Mouse (Mus musculus) forebrain, embryonic 16.5 days (tissue): ENCODE results near the gene Vamp3. TPM values are rescaled to one million over a fixed set of nuclear protein-coding genes. Genes with fewer than 3 reads are reported as not detected.

Experiments
- ATAC-seq: fragments of 200-750 bp; cut with Nextera tagmentation; 2 replicates; pipeline ENCODE4 v1.8.0; 2017; ENCODE audit warnings: mild to moderate bottlenecking, moderate library complexity
- H3K27ac ChIP-seq: fragments of 300-500 bp; sonication (generic); 2 replicates; pipeline ENCODE4 v1.5.1; 2014; ENCODE audit warnings: low read length, control low read depth
- H3K27me3 ChIP-seq: fragments of 300-500 bp; sonication (generic); replicated peaks from 2 replicates; pipeline ENCODE4 v1.6.1; 2014; ENCODE audit warnings: low read length; ENCODE audit not compliant: control insufficient read depth, insufficient read depth
- H3K36me3 ChIP-seq: fragments of 300-500 bp; sonication (generic); 2 replicates; pipeline ENCODE4 v1.6.1; 2014; ENCODE audit not compliant: control insufficient read depth, insufficient read depth
- H3K4me1 ChIP-seq: fragments of 300-500 bp; sonication (generic); replicated peaks from 2 replicates; pipeline ENCODE4 v1.6.1; 2014; ENCODE audit warnings: low read length; ENCODE audit not compliant: control insufficient read depth, insufficient read depth
- H3K4me2 ChIP-seq: fragments of 300-500 bp; sonication (generic); 2 replicates; pipeline ENCODE4 v1.6.1; 2014; ENCODE audit warnings: mild to moderate bottlenecking, low read length, control low read depth
- H3K4me3 ChIP-seq: fragments of 300-500 bp; sonication (generic); replicated peaks from 2 replicates; pipeline ENCODE4 v1.5.1; 2014; ENCODE audit warnings: mild to moderate bottlenecking, low read length, control low read depth
- H3K9ac ChIP-seq: fragments of 300-500 bp; sonication (generic); replicated peaks from 2 replicates; pipeline ENCODE4 v1.6.1; 2014; ENCODE audit warnings: low read depth, low read length, control low read depth
- H3K9me3 ChIP-seq: fragments of 300-500 bp; sonication (generic); 2 replicates; pipeline ENCODE4 v1.6.1; 2016; ENCODE audit warnings: low read length; ENCODE audit not compliant: control insufficient read depth
- WGBS: fragments of 180-500 bp; shearing (Covaris S2); extraction: QIAGEN DNeasy Blood & Tissue Kit; methylation state at CpG from one replicate; pipeline ENCODE4 v1.1.7; 2014; 5-methylcytosine and 5-hydroxymethylcytosine counted together
- polyA plus RNA-seq: library from polyadenylated mRNA; unstranded; fragments of >200 nt; fragmentation: Nextera tagmentation; extraction: Ambion mirVana; gene quantifications from 2 replicates; pipeline ENCODE4 v1.2.1, GENCODE M21; 2015

Vamp3 gene
- polyA plus RNA-seq, 1 experiment from 2014 or later, result 62.7 TPM

DNA sequence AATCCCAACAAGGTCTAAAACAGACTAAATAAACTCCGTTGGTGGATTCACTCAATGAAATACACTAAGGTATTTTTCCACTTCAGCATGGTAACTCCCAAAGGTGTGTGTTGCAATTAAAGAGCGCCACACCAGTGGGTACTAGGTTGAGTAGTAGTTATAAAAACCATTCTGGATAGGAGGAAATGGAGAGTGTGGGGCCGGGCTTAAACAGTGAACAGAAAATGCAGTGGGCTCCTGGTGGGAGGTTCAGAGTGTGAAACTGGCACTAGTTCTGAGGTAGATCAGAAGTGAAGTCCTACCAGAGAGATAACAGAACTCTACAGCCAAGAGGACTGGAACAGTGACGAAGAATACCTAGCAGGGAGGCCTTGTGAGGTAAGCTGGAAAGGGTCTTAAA, 871 bp upstream of the Vamp3 start:
- Histone ChIP-seq H3K4me2 (peak overlapping the region; percentile 57), H3K27me3 (no peaks in the 10 kb centered on the region), H3K36me3 (peaks cover 16% of the 10 kb centered on the region), H3K4me1 (peaks cover 18% of the 10 kb centered on the region), H3K27ac (peak overlapping the region; percentile 77), H3K9ac (no peak overlapping the region), H3K9me3 (no peaks in the 10 kb centered on the region), H3K4me3 (no peak overlapping the region)
- ATAC-seq, result no peak
- 85% methylated on average over 4 of the region's 4 CpGs for WGBS

- no peaks in the 10 kb centered on the region for H3K27me3 ChIP-seq
- no peak overlapping the region for H3K4me2 ChIP-seq
- no peaks in the 10 kb centered on the region for H3K9me3 ChIP-seq
- H3K4me1 ChIP-seq, result peaks cover 4% of the 10 kb centered on the region
- H3K36me3 ChIP-seq, result peaks cover 24% of the 10 kb centered on the region
- no peak for ATAC-seq
- no peak overlapping the region for H3K4me3 ChIP-seq
- 100% methylated on average over 1 of the region's 1 CpGs for WGBS
- H3K9ac ChIP-seq, result no peak overlapping the region
- no peak overlapping the region for H3K27ac ChIP-seq
Measured at GRCm38 (mm10) chr4:151051162-151051561, 6.6 kb downstream of the Vamp3 start.

- no peak for ATAC-seq
- Histone ChIP-seq H3K4me3 (no peak overlapping the region), H3K4me2 (no peak overlapping the region), H3K9ac (no peak overlapping the region), H3K27me3 (peaks cover 7% of the 10 kb centered on the region), H3K27ac (no peak overlapping the region), H3K4me1 (peaks cover 12% of the 10 kb centered on the region), H3K36me3 (peaks cover 21% of the 10 kb centered on the region), H3K9me3 (no peaks in the 10 kb centered on the region)
- 78% methylated on average over 3 of the region's 3 CpGs for WGBS
Measured at GRCm38 (mm10) chr4:151046524-151046923, 11.2 kb downstream of the Vamp3 start.

- Histone ChIP-seq H3K4me2 (peak overlapping the region; percentile 98), H3K9me3 (no peaks in the 10 kb centered on the region), H3K27ac (no peak overlapping the region), H3K9ac (peak overlapping the region; percentile 36; the same call in 1 of the 2 replicates), H3K4me1 (peaks cover 12% of the 10 kb centered on the region), H3K27me3 (peaks cover 7% of the 10 kb centered on the region), H3K36me3 (peaks cover 14% of the 10 kb centered on the region), H3K4me3 (peak overlapping the region; percentile 69)
- peak; percentile 88; the same call in 1 of the 2 replicates for ATAC-seq
- WGBS, result 5% methylated on average over 21 of the region's 21 CpGs
Measured at GRCm38 (mm10) chr4:151044944-151045570, 12.7 kb downstream of the Vamp3 start.

- WGBS, result under 1% methylated on average over 76 of the region's 79 CpGs
- Histone ChIP-seq H3K9me3 (no peaks in the 10 kb centered on the region), H3K36me3 (peaks cover 9% of the 10 kb centered on the region), H3K4me2 (peak within 1 kb of the TSS; percentile 98), H3K27ac (no peak within 1 kb of the TSS), H3K27me3 (peaks cover 7% of the 10 kb centered on the region), H3K4me1 (peaks cover 12% of the 10 kb centered on the region), H3K4me3 (peak within 1 kb of the TSS; percentile 69), H3K9ac (peak within 1 kb of the TSS; percentile 65)
- peak; percentile 98 for ATAC-seq
Measured at GRCm38 (mm10) chr4:151044037-151044943, 13.5 kb downstream of the Vamp3 start, which contains the start of gene Per3. Per3 (minus strand) TSS chr4:151044665.

DNA sequence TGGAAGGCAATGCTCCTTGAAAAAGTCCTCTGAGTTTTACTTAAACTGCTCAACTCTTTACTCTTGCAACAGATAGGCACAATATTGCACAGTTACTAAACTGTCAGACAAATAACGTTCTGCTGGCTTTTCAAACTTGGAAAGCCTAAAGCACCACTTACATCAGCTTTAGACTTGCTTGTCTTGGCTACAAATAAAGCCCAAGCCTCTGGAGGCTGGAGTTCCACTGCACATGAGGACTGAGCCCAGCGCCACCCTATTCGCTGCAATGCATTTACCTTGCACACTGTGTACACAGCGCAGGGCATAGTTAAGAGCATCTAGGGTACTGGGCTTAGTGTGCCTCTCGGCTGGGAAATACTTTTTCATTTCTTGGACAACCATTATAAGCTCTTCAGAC, 14.5 kb downstream of the Vamp3 start:
- peaks cover 7% of the 10 kb centered on the region for H3K27me3 ChIP-seq
- ATAC-seq, result no peak
- H3K4me2 ChIP-seq, result peak overlapping the region; percentile 98
- no peak overlapping the region for H3K4me3 ChIP-seq
- peaks cover 12% of the 10 kb centered on the region for H3K4me1 ChIP-seq
- H3K9ac ChIP-seq, result no peak overlapping the region
- H3K9me3 ChIP-seq, result no peaks in the 10 kb centered on the region
- H3K27ac ChIP-seq, result no peak overlapping the region
- H3K36me3 ChIP-seq, result peaks cover 4% of the 10 kb centered on the region
- WGBS, result 35% methylated on average over 5 of the region's 5 CpGs

DNA sequence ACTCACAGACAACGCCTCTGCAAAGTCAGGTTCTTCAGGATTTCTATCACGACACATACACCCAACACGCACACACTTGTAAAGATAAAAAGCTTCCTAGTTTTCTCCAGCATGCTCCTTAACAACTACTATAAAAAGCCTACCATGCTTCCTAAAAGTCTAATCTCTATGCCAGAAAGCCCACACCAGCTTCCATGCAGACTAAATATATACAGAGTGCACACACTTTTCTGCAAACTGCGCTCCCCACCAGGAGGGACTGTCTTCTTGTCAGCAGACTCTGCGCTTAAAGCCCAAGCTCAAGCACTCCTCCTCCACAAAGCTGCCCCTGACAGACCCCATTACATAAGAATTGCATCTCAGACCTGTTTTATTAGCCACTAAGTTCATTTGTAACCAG, 16.3 kb downstream of the Vamp3 start:
- Histone ChIP-seq H3K27ac (no peak overlapping the region), H3K9me3 (no peaks in the 10 kb centered on the region), H3K4me1 (peaks cover 12% of the 10 kb centered on the region), H3K4me2 (no peak overlapping the region), H3K9ac (no peak overlapping the region), H3K4me3 (no peak overlapping the region), H3K36me3 (no peaks in the 10 kb centered on the region; the same call in 1 of the 2 replicates), H3K27me3 (peaks cover 7% of the 10 kb centered on the region)
- WGBS, result 81% methylated on average over 5 of the region's 5 CpGs
- no peak for ATAC-seq

DNA sequence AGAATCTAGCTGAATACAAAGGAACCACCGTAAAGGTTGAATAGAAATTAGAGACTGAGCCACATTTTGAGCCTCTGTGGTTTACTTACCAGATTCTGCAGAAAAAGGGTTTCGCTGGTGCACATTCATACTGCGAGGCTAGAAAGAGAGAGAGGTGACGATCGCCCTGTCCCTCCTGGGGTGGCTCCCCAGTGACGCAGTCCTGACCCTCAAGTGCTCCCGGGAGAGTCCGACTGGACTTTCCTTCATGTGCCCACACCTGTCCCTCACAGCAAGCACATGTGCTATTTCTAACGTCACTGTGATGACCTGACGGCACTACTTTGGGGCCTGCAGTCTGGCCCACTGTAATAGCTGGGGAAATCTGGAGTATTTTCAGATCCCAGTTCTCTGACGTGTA, 20.0 kb downstream of the Vamp3 start:
- Histone ChIP-seq H3K4me2 (no peak overlapping the region), H3K27ac (no peak overlapping the region), H3K9me3 (no peaks in the 10 kb centered on the region), H3K9ac (no peak overlapping the region), H3K4me3 (no peak overlapping the region), H3K4me1 (no peaks in the 10 kb centered on the region), H3K36me3 (no peaks in the 10 kb centered on the region), H3K27me3 (no peaks in the 10 kb centered on the region)
- 90% methylated on average over 11 of the region's 11 CpGs for WGBS
- ATAC-seq, result no peak

DNA sequence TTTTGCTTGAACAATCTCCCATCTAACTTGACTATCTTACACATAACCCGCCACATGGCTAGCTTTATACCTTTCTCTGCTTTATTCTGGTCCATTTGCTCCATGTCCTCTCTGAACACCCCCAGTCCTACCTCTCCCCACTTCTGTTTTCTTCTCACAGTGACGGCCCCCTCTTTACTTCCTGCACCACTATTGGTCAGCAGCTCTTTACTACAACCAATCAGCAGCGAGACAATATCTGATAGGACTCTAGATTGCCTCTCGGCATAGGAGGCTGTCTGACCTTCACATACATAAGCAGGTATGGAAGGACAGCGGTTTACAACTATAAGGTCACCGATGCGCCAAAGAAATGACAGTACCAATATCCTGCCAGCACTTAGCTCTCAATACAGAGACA, 21.2 kb downstream of the Vamp3 start:
- H3K9ac ChIP-seq, result no peak overlapping the region
- H3K4me3 ChIP-seq, result no peak overlapping the region
- no peaks in the 10 kb centered on the region for H3K9me3 ChIP-seq
- H3K27me3 ChIP-seq, result no peaks in the 10 kb centered on the region
- 87% methylated on average over 7 of the region's 7 CpGs for WGBS
- H3K27ac ChIP-seq, result no peak overlapping the region
- ATAC-seq, result no peak
- H3K4me1 ChIP-seq, result no peaks in the 10 kb centered on the region
- H3K36me3 ChIP-seq, result no peaks in the 10 kb centered on the region
- no peak overlapping the region for H3K4me2 ChIP-seq
